Mouse (Mus musculus): ENCODE results near the gene Pycr1. TPM values are rescaled to one million over a fixed set of nuclear protein-coding genes. Genes with fewer than 3 reads are reported as not detected.

Gene Pycr1
- polyA plus RNA-seq, 1 experiment, result 59.0 TPM

- Histone ChIP-seq H3K27ac (ENCODE audit: insufficient read depth, low read length) (no peak overlapping the region), H3K4me1 (ENCODE audit: control insufficient read depth, insufficient read depth, low read length) (no peaks in the 10 kb centered on the region), H3K4me3 (ENCODE audit: insufficient read depth, low read length) (no peak overlapping the region)
- TF ChIP-seq CTCF (IDR thresholded peaks at IDR 0.05; ENCODE audit: borderline replicate concordance, insufficient read depth, low read length) (peak; percentile 84), POLR2A (IDR thresholded peaks at IDR 0.05; ENCODE audit: low read depth, low read length) (no peak)
Measured at GRCm38 (mm10) chr11:120658876-120659410, 15.4 kb upstream of the Pycr1 start.

DNA sequence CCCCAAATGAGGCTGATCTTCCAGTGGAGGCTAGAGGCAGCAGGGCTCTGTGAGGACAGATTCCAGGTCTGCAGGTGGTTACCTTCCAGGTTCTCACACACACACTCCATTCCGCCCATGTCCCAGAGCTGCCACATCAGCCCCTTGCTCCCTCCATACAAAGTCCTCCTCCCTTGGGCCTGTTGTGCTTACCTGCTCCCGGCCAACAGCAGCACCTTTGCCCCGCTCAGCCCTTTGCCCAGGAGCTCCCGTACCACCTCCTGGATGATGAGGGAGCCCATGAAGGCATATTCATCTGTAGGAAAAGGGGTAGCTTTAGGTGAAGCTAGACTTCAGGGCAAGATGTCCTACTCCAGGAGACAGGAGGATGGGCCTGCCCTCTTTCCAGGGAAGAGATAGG, 13.7 kb upstream of the Pycr1 start:
- no peak overlapping the region for H3K27ac ChIP-seq (ENCODE audit: insufficient read depth, low read length)
- TF ChIP-seq CTCF (IDR thresholded peaks at IDR 0.05; ENCODE audit: borderline replicate concordance, insufficient read depth, low read length), result no peak
- no peak for TF ChIP-seq POLR2A (IDR thresholded peaks at IDR 0.05; ENCODE audit: low read depth, low read length)
- H3K4me3 ChIP-seq (ENCODE audit: insufficient read depth, low read length), result no peak overlapping the region
- H3K4me1 ChIP-seq (ENCODE audit: control insufficient read depth, insufficient read depth, low read length), result no peaks in the 10 kb centered on the region

DNA sequence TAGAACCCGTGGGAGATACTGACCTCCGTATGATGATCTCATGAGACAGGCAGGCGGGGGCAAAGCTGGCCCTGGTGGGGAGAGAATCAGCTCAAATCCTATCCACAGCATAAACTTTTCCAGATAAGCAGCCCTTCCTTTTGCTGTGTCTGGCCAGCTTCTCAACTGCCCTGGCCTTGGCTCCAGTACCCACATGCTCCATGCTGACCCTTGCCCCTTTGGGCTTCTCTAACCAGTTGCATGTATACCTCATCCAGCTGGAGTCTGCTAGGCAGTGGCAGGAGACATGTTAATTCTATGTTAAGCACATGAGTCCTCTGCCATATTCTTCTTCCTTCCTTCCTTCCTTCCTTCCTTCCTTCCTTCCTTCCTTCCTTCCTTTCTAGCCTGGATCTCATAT, 11.2 kb upstream of the Pycr1 start:
- TF ChIP-seq CTCF (IDR thresholded peaks at IDR 0.05; ENCODE audit: borderline replicate concordance, insufficient read depth, low read length), result no peak
- H3K27ac ChIP-seq (ENCODE audit: insufficient read depth, low read length), result no peak overlapping the region
- no peaks in the 10 kb centered on the region for H3K4me1 ChIP-seq (ENCODE audit: control insufficient read depth, insufficient read depth, low read length)
- H3K4me3 ChIP-seq (ENCODE audit: insufficient read depth, low read length), result no peak overlapping the region

GRCm38 (mm10) chr11:120651872-120652271, 8.3 kb upstream of the Pycr1 start:
- TF ChIP-seq CTCF (IDR thresholded peaks at IDR 0.05; ENCODE audit: borderline replicate concordance, insufficient read depth, low read length) (no peak), POLR2A (IDR thresholded peaks at IDR 0.05; ENCODE audit: low read depth, low read length) (no peak)
- Histone ChIP-seq H3K27ac (ENCODE audit: insufficient read depth, low read length) (no peak overlapping the region), H3K4me3 (ENCODE audit: insufficient read depth, low read length) (no peak overlapping the region), H3K4me1 (ENCODE audit: control insufficient read depth, insufficient read depth, low read length) (no peaks in the 10 kb centered on the region)

GRCm38 (mm10) chr11:120648001-120648476, 4.5 kb upstream of the Pycr1 start, which contains the start of gene Myadml2:
Gene Myadml2 (minus strand): TSS chr11:120648158.
- TF ChIP-seq CTCF (IDR thresholded peaks at IDR 0.05; ENCODE audit: borderline replicate concordance, insufficient read depth, low read length) (no peak), POLR2A (IDR thresholded peaks at IDR 0.05; ENCODE audit: low read depth, low read length) (no peak)
- no peak within 1 kb of the TSS for H3K27ac ChIP-seq (ENCODE audit: insufficient read depth, low read length)
- peaks cover 3% of the 10 kb centered on the region for H3K4me1 ChIP-seq (ENCODE audit: control insufficient read depth, insufficient read depth, low read length)
- H3K4me3 ChIP-seq (ENCODE audit: insufficient read depth, low read length), result no peak within 1 kb of the TSS

GRCm38 (mm10) chr11:120647047-120647830, 3.7 kb upstream of the Pycr1 start:
- TF ChIP-seq POLR2A (IDR thresholded peaks at IDR 0.05; ENCODE audit: low read depth, low read length) (no peak), CTCF (IDR thresholded peaks at IDR 0.05; ENCODE audit: borderline replicate concordance, insufficient read depth, low read length) (no peak)
- H3K27ac ChIP-seq (ENCODE audit: insufficient read depth, low read length), result no peak overlapping the region
- no peak overlapping the region for H3K4me3 ChIP-seq (ENCODE audit: insufficient read depth, low read length)
- peaks cover 3% of the 10 kb centered on the region for H3K4me1 ChIP-seq (ENCODE audit: control insufficient read depth, insufficient read depth, low read length)

GRCm38 (mm10) chr11:120642939-120643600, 499 bp downstream of the Pycr1 start:
- TF ChIP-seq CTCF (IDR thresholded peaks at IDR 0.05; ENCODE audit: borderline replicate concordance, insufficient read depth, low read length) (no peak), POLR2A (IDR thresholded peaks at IDR 0.05; ENCODE audit: low read depth, low read length) (peak; percentile 24; the same call in 1 of the 2 replicates)
- H3K4me3 ChIP-seq (ENCODE audit: insufficient read depth, low read length), result peak overlapping the region; percentile 56
- peaks cover 3% of the 10 kb centered on the region for H3K4me1 ChIP-seq (ENCODE audit: control insufficient read depth, insufficient read depth, low read length)
- no peak overlapping the region for H3K27ac ChIP-seq (ENCODE audit: insufficient read depth, low read length)

- Histone ChIP-seq H3K27ac (ENCODE audit: insufficient read depth, low read length) (no peak overlapping the region), H3K4me1 (ENCODE audit: control insufficient read depth, insufficient read depth, low read length) (peaks cover 3% of the 10 kb centered on the region), H3K4me3 (ENCODE audit: insufficient read depth, low read length) (no peak overlapping the region)
- TF ChIP-seq POLR2A (IDR thresholded peaks at IDR 0.05; ENCODE audit: low read depth, low read length), result no peak
- no peak for TF ChIP-seq CTCF (IDR thresholded peaks at IDR 0.05; ENCODE audit: borderline replicate concordance, insufficient read depth, low read length)
Measured at GRCm38 (mm10) chr11:120641869-120642268, 1.7 kb downstream of the Pycr1 start.

DNA sequence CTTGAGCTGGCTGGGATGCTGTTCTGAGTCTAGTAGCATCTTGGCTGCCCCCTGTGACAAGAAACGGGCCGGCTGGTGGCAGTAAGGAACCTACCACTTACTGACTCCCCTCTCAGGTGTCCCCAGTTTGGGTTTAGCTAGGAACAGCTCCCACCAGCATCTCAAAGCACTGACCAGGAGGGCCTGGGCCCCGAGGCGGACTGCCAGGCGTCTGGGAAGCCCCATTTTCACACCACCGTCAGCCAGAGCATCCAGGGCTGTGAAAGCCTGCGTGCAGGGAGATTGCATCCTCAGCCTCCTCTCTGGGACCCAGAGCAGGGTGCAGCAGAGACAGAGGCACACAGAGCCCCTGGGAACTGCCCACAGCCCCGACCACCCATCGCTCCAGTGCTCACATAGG, 2.3 kb downstream of the Pycr1 start:
- Histone ChIP-seq H3K4me3 (ENCODE audit: insufficient read depth, low read length) (no peak overlapping the region), H3K4me1 (ENCODE audit: control insufficient read depth, insufficient read depth, low read length) (peaks cover 3% of the 10 kb centered on the region), H3K27ac (ENCODE audit: insufficient read depth, low read length) (no peak overlapping the region)
- TF ChIP-seq CTCF (IDR thresholded peaks at IDR 0.05; ENCODE audit: borderline replicate concordance, insufficient read depth, low read length) (no peak), POLR2A (IDR thresholded peaks at IDR 0.05; ENCODE audit: low read depth, low read length) (no peak)

GRCm38 (mm10) chr11:120634810-120635209, 8.8 kb downstream of the Pycr1 start:
- Histone ChIP-seq H3K4me3 (ENCODE audit: insufficient read depth, low read length) (no peak overlapping the region), H3K27ac (ENCODE audit: insufficient read depth, low read length) (no peak overlapping the region), H3K4me1 (ENCODE audit: control insufficient read depth, insufficient read depth, low read length) (peaks cover 3% of the 10 kb centered on the region; the same call in 1 of the 2 replicates)
- TF ChIP-seq CTCF (IDR thresholded peaks at IDR 0.05; ENCODE audit: borderline replicate concordance, insufficient read depth, low read length), result no peak
- TF ChIP-seq POLR2A (IDR thresholded peaks at IDR 0.05; ENCODE audit: low read depth, low read length), result no peak

All from embryonic fibroblast, embryonic 13.5 days (primary cell).